Mouse (Mus musculus) G1E (cell line): ENCODE data around the gene Ddit4.

Experiments
- CTCF ChIP-seq: IDR thresholded peaks from 2 replicates; pipeline ENCODE4 v1.5.1; 2012; ENCODE audit warnings: low read depth, low read length, inconsistent platforms, mixed read lengths
- POLR2AphosphoS5 ChIP-seq: IDR thresholded peaks from 2 replicates; pipeline ENCODE4 v1.6.1; 2012; ENCODE audit warnings: low read depth, low read length, inconsistent platforms; ENCODE audit not compliant: insufficient replicate concordance
- TAL1 ChIP-seq: conservative IDR thresholded peaks from 2 replicates; pipeline ENCODE4 v1.6.1; 2012; ENCODE audit warnings: low read depth, low read length, inconsistent platforms, mixed read lengths

- TF ChIP-seq CTCF (no peak), TAL1 (no peak), POLR2AphosphoS5 (no peak)
Measured at GRCm38 (mm10) chr10:59909357-59909847, 42.2 kb downstream of the Ddit4 start.
